Mouse (Mus musculus): ENCODE measurements at regions not wholly inside any gene's neighbourhood (a gene's known extent, or its start where the extent isn't known, plus 50 kb on each side); places are given as distances from the start of the nearest gene placed in this dataset.
"Not testable (repeated sequence)": the region's sequence is repeated elsewhere in the genome, so short reads cannot be mapped to it uniquely, and the experiment has no call there.

DNA sequence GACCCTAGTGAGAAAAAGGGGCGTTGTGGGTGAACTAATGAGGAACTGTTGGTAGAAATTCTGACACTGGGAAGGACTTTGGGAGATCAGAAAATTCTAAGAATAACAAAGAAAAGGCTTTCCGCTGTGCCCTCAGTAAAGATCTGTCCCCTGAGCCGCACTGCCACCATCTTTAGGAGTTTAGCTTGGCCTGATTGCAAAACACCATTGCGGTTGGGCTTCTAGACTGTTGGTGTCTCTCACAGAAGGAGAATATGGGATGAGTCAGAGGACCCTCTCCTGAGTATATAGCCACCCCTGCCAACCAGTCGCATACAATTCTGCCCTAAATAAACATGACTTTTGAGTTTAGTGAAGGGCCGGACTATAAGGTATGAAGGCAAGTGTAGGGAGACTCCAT lies 147.5 kb upstream of the Nrip1 start:
- DNase-seq (ENCODE audit: low read depth, low spot score) = no peak

DNA sequence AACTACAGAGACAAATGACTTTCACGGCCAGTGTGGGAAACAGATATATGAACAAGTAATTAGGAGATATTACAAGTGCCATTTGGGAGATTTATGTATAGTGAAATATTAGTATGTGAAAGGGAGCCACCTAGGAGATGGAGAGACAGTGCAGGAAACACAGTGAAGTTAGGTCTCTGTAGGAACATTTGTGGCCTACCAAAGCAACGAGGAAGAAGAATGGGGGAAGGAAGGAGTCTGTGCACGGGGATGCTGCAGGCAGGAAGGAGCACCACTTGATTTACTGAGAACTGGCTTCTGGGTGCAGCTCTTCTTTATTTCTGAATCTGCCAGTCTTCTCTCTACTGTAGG lies 147.0 kb upstream of the Nrip1 start:
- no peak for DNase-seq (ENCODE audit: low read depth, low spot score)

DNA sequence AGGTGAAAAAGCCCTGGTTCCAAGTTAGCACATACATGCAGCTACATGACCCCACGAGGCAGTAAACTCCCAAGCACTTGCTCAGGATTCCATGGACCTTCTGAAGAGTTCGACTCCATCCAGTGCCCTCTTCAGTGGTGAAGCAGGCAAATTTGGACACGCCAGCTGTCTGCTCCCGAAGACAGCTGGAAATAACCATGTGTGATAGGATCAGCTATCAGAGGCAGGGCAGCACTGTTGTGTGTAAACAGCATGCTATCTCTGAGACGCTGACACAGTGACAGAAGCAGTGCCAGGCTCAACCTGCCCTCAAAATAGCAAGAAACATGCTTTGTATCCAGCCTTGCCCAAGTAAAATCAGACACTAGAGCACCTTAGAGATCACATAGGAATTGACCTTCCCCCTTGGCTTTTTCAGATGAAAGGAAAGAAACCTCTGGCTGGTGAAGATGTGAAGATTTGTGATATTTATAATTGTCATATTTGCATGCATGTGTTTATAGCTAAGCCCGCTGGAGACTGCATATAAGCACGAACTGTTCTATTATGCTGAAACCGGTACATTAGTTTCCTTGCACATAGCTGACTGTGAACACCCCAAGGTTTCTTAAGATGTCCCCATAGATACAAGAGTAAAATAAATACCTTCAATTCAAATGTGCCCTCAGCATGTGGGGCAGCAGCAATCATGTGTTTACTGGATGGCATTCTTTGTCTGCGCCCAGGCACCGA lies 146.4 kb upstream of the Nrip1 start:
- DNase-seq (ENCODE audit: low read depth, low spot score) = no peak

DNA sequence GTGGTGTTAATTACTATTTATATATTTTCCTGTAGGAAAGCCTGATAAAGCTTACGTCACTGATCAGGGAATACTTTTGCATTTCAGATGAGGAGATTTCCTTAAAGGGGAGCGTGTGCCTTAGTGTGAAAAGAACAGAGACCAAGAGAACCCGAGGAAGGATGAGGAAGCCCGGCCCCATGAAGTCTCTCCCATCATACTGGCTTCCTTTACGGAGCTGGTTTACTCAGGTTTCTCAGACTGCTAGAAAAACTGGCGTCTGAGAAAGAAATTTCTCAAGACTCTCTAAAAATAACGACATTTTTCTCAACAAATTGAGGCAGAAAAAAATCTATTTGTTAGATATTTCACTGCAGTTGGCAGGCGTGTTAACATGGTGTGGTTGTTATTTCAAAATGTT lies 137.2 kb upstream of the Nrip1 start:
- DNase-seq (ENCODE audit: low read depth, low spot score) = no peak

DNA sequence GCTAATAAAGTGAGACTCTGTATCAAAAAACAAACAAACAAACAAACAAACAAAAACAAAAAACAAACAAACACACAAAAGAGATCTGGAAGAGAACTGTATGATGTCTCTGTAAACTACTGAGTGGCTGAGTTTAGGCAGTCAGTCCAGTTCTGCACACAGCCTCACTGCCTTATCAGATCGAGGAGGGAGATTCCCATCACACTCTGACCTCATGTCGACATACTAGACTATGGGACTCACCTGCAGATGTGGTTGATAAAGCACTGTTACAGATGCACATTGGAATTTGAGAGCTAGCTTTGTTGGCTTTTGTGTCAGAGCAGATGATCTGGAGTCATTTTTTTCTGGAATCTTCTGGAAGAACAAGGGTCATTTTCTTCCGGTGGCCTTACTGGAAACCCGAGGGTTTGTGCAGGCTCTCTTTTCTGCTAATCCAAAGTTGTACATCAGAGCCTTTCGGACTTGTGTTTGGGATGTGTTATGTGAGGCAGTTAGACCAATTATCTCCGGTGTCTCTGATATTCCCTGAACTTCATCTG lies 135.6 kb upstream of the Nrip1 start:
- DNase-seq (ENCODE audit: low read depth, low spot score) = no peak

DNA sequence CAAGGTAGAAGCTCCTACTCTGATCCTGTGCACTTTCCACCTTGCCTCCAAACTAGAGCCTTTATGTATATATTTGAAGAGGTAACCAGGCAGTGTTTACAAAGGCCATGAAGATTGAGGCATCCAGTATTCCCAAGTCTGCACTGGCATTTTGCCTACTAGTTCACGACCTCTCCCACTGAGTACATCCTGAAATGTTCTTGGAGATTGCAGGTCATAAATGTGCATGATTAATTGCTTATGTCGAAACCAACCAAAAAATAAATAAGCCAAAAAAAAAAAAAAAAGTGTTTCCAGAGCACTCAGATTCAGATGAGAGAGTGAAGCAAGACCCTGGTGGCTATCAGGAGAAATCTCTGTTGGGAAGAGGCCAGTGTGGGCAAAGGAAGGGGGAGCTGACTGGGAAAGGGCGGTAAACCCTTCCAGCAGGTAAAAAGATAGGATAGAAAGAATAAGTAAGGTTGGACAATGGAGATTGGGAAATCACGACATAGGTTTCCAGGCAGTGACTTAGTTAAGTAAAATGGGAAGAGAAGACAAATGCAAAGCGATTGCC lies 133.6 kb upstream of the Nrip1 start:
- no peak for DNase-seq (ENCODE audit: low read depth, low spot score)

DNA sequence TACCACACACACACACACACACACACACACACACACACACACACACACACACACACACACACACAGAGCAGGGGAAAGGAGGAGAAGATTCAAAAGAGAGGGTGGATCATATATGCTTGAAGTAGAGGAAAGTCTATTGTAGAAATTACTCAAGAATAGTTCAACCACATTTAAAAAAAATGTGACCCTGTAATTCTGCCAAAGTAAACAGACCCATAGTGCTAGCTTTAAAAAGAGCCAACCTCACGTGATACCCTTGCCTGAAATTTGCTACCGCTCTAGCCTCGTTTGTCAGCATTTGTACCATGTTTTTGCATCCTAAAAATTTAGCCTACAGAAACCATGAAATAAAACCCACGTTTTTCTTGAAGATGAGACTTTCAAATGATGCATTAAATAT lies 132.6 kb upstream of the Nrip1 start:
- DNase-seq (ENCODE audit: low read depth, low spot score) = no peak

DNA sequence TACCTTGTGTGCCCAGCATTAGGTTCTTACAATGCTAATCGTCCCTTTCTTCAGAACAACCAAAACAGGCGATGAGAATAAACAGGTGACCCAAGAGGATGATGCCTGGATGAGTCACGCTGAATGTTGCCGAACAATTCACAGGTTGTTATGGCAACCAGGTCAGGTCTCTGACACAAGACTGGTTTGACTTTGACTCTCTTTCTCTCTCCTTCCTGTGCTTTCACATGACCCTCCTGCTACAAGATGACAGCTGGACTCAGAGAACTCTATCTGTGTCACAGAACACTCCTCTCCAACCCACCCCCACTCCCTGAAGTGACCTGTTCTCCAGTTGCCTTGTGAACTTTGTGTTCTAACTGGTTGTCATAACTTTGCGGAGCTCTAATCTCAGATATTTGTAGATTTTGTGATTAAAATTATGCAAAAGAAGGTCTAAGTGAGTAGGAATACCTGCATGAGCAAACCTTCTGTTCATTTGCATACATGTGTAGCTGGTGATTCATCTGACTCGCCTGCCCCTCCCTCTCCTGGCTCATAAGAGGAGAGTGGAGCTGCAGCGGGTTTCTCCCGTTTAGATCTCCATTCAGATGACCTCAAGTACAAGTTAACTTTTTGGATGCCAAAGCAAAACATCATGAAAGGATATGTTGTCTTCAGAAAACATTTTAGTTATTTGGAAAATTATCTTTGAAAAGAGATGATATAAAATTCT lies 126.2 kb upstream of the Nrip1 start:
- DNase-seq (ENCODE audit: low read depth, low spot score) = no peak

DNA sequence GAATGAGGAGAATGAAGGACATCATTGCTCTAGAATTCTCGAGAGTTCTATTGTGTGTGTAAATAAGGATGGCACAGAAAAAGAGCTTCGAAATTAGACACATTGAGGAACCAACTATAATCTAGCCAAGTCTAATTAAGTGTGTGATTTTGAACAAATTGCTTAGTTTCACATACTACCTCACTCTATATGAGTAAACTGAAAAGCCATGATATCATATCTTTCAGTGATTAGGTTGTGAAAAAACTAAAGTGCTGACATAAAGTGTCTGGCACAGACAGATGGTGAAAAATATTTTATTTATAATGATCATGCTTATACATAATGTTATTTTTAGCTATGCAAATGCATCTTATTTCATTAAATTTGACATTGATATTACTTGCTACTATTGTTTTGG lies 124.6 kb upstream of the Nrip1 start:
- no peak for DNase-seq (ENCODE audit: low read depth, low spot score)

DNA sequence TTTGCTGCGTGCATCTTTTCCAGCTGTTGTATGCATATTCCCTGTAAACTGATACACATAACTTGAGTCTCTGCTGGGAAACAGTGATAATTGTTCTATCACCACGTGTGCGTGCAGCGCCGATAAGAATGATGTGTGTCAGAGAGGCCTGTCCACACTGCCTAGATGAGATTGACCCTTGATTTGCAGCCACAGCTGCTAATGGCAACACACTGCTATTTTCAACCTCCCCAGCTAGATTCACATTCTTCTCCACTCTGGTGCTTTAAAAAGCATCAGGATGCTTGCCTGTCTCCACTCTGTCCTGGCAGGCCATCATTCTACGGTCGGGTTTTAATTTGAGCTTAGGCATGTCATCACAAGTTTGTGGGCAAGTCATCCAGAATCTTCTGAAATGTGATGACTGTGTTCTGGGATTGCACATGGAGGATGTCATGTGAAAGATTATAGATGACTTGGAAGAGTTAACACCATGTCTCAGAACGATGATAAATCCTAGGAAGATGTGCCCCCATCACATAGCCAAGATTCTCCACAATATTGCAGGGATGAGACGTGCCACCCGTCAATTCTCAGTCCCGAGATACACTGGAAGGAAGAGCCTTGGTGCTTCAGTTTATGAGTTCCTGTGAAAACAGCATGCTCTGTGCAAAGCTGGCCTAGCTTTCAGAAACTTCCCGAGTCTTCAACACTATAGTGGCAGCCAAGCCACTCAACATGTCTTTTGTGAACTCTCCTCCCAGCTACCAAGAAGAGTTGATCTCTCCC lies 123.6 kb upstream of the Nrip1 start:
- DNase-seq (ENCODE audit: low read depth, low spot score) = no peak

DNA sequence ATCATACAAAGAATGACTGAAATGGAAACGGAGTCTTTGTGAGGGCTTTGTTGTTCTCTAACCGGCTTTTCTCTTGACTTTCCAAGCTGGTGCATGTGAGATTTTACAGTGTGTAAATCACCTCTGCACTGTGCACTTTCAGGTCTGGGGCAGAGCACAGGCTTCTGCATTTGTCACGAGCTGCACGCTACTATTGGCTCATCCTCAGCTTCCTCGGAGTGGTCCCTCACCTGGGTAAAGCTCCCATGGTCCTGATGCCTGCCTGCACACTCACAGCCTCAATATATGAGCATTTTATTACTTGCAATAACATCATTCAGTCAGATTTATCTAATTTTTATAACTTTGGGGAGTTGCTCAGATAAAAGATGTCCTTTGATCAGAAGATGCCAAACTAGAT lies 109.8 kb upstream of the Nrip1 start:
- DNase-seq (ENCODE audit: low read depth, low spot score) = no peak

DNA sequence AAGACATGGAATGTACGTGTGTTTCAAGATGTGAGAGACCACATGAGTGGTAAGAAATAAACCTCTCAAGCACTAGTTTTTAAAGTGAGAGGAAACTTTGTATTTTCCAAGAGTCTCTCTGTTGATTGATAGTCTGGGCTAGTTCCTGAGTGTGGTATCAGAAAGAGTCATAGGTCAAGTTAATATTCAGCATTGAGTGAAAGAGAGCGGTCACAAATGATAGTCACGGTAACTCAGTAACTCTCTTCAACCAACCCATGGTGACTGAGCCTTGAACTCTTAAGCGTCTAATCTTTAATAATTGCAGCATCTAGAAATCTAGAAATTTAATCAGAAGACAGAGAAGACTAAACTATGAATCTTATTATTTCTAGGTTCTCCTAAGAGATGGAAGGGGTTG lies 108.3 kb upstream of the Nrip1 start:
- no peak for DNase-seq (ENCODE audit: low read depth, low spot score)

DNA sequence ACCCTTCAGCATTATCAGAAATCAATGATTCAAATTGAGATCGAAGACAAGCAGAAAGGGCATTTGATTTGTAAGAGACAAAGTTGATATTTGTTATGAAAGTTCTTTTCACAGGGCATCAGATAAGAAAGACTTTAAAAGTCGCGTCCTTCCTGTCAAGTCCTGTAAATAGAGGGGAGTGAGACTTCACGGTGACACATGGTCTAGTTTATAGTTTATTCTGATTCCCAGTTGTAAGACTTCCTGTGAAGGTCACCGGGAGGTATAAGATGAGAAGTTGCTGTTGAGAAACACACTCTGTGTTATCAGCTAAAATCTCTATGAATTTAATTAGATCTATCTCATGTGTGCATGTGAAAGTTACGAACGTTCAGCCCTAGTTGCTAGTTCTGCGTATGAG lies 103.8 kb upstream of the Nrip1 start:
- no peak for DNase-seq (ENCODE audit: low read depth, low spot score)

DNA sequence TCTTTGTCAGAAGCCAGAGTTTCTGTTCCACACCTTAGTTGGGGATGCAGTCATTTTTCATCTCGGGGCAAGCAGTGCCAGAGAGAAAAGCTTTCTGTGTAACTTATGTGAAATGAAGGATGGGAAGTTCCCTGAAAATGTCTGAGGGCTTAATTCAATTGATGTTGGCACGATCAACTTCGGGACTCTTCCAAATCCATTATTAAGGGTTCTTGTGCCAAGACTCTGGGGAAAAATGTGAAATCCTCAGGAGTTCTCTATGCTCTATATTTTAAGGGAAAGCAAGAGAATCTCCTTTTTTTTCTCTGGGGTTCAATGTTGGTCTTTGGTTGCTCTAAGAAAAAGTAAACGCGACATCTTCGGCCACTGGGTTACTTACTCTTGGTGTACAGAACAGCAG lies 100.9 kb upstream of the Nrip1 start:
- DNase-seq (ENCODE audit: low read depth, low spot score) = no peak

DNA sequence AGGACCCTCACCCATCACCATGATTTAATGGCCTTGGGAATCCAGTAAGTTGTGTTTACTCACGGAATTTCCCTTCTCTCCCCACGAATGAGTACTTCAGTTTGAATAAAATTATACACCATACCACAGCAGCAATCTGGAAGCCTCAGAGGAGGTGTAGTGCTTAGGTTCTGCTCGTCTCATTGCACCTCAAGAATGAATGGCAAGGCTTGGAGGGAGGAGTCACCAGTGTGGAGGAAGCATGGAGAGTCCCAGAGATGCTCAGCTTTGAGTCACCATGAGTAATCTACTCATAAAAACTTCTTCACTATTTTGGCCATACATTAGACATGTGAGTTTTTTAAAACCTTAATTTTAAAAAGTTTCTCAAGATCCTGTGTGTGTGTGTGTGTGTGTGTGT lies 98.8 kb upstream of the Nrip1 start:
- no peak for DNase-seq (ENCODE audit: low read depth, low spot score)

DNA sequence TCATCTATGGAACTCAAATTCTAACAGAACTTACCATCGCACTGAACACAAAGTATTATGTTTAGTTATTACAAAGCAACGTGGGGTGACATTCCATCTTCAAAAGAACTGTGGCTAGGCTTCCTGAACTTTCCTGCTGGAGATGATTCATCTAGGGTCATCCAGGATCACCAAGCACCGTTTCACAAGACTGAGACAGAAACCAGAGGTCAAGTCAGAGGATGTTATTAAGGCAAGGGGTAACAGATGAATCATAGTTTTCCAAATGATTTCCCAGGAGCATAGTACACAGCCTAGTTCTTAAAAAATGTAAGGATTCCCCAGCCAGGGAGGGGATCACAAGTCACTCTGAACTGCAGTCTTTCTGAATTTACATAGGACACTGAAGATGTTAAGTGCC lies 97.5 kb upstream of the Nrip1 start:
- DNase-seq (ENCODE audit: low read depth, low spot score) = no peak

DNA sequence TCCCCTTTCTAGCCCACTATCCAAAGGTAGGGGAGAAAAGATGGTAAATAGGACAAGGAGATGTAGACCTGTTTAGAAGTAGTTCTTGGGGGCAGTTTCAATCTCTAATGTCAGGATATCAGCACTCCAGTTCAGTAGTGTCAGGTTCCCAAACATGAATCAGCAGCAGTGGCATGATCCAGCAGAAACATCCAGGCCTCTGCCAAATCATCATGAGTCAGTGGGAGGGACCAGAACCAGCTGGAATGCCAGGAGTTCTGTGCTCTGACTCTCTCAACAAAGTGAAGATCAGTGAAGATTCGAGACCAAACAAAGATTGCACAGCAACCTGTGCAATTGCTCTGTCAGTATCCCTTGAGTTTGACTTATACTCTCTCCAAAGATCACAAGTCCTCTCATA lies 85.9 kb upstream of the Nrip1 start:
- no peak for DNase-seq (ENCODE audit: low read depth, low spot score)

DNA sequence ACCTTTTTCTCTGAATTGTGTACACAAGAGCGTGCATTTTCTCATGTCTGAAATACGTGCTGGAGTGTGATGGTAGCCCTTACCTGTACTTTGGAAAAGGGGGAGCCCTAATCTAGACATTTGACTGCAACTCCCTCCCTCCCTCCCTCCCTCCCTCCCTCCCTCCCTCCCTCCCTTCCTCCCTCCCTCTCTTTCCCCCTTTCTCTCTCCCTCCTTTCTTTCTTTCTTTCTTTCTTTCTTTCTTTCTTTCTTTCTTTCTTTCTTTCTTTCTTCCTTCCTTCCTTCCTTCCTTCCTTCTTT lies 82.6 kb upstream of the Nrip1 start:
- DNase-seq (ENCODE audit: low read depth, low spot score) = not testable (repeated sequence)

DNA sequence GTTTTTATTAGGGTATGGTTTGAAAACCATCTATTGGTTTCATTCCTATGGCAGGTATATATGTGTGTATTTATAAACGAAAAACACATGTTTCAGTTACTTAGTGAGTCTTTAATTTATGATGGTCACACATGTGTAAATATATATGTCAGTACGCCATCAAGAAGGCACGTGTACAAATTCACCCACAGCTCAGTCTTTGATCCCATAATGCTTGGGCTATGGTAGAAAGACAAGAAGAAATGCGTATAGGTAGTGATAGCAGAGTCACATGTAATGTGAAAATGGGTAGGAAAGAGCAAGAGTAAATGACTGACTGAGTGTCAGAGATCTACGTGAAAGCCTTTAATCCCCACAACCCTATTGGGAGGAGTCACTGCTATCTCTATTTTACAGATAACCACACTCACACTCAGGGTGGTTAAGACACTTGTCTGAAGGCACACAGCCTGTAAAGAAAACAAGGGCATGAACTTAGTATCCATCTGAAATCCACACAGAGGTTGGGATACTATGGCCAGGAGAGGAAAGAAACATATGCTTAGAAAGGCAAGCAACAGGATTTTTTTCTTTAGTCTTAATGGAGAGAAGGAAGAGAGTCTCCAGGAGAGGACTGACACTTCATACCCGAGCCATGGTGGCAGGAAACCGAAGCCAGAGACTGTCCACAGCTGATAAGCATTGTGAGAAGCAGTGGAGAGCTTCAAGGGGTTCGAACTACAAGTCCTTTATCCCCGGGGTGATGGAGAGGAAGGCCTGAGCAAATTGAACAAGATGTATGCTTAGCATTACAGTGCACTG lies 82.1 kb upstream of the Nrip1 start:
- no peak for DNase-seq (ENCODE audit: low read depth, low spot score)

DNA sequence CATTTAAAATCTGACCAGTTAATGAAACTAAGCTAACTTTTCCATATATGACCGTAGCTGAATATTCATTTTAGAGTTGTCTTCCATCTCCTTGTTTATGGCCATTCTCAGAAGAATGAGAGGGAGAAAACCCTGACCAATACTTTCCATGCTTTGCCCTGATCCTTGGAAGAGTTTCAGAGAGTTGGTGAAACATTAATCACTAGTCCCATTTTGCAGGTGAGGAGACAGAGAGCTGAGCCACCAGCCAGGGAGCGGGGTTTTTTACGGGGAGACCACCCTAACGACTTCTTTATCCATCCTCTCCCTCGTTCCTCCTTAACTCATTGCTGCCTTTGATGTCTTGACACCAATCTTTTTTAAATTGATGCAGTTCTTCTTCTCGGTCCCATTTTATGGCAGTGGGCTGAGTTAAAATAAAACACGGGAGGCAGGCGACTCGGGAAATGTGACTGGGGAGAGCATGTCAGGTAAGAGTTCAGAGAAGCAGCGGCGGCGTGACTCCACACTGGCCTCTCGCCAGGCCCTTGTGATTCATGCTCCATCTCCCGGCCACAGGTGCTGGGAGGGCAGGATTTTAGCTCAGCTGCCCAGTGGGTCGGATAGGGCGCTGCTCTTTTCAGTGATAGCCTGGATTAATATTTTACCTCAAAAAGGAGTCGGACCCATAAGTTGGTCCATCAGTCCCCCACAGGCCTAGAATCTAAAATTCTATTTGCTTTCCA lies 81.3 kb upstream of the Nrip1 start:
- no peak for DNase-seq (ENCODE audit: low read depth, low spot score)
